Mouse (Mus musculus) left cerebral cortex, postnatal 10 days (tissue): ENCODE results near the gene Cmtr1. TPM values are rescaled to one million over a fixed set of nuclear protein-coding genes. Genes with fewer than 3 reads are reported as not detected.

ENCODE experiments used
- DNase-seq, 2 experiments: peaks; one replicate each; pipeline ENCODE4 v3.0.0; 2021 to 2022; ENCODE audit warnings: low spot score in 2 of 2, mixed read lengths in 1 of 2; ENCODE audit errors: extremely low spot score in 1 of 2
- intact Hi-C: fragments of 180-260 bp; cut with DNase I; formaldehyde crosslinking; loops from one replicate; pipeline ENCODE4 v1.15.1; 2025
- total RNA-seq, 2 experiments: library from RNA; stranded (reverse); gene quantifications; 2 replicates each; pipeline ENCODE4 v1.2.3; 2021

Gene Cmtr1
- total RNA-seq, 2 experiments from 2014 or later: 85.1 to 104 TPM

DNA sequence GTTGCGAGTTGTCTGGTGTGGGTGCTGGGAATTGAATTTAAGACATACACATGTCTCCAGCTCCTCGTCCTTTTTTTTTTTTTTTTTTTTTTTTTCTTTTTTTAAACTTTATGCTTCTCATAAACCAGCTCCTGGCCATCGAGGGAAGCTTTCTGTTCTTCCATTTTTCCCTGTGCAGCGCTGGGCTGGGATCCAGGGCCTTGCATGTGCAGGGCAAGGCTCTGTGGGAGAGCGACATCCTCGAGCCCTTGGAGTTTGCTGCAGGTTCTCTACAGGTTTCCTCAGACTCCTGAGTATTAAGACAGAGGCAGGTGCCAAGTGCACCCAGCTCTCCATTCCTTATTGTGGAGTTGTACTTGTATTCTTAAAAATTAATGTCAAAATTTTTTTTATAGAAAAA lies 1.8 kb downstream of the Cmtr1 start:
- no peak for DNase-seq
- intact Hi-C loops: no loop called here

DNA sequence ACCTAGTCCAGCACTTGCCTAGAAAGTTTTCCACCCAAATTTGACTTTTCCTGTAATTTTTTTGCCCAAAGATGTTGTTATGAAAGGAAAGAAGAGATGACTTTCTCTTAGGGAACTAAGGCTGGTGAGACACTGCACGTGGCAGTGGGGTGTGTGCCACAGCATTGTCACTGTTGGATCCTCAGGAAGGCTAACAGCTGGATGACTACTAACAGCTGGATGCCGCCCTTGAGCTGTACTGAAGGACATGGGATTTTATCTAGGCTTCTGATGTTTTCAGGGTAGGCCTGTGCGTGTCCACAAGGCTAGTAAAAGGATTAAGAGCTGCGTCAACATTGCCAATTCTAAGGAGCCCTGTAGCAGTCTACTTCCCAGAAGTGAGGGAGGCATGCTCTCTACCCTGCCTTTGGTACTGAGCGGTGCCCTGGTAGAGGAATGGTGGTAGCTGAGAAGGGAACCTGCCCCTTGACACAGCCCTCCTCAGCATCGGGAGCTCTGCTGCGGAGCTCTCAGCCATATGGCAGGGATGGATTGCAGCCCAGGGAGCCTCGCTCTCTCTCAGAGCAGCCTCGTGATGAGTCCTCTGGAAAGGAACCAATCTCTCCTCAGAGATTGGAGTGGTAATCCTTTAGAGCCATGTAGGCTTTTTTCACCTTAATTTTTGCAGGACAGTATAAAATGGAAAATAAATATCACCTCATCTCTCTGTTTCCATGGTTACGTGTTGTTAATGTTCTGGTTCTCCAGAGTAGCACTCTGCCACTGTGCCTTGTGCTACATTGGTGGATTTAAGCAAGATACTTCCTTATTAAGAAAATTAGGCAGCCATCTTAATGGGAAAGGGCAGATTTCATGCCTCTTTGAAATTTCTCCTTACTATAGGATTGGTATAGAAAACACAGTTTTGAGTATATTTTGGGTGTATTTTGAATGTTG lies 7.9 kb downstream of the Cmtr1 start:
- intact Hi-C loops: no loop called here

GRCm38 (mm10) chr17:29669030-29669429 lies 8.6 kb downstream of the Cmtr1 start:
- DNase-seq: no peak
- intact Hi-C loops: no loop called here

More for the DNA sequence above, 7.9 kb downstream of the Cmtr1 start:
- peak; percentile 39 to 45 for DNase-seq

GRCm38 (mm10) chr17:29669936-29670335 lies 9.5 kb downstream of the Cmtr1 start:
- intact Hi-C loops: no loop called here
- no peak for DNase-seq

DNA sequence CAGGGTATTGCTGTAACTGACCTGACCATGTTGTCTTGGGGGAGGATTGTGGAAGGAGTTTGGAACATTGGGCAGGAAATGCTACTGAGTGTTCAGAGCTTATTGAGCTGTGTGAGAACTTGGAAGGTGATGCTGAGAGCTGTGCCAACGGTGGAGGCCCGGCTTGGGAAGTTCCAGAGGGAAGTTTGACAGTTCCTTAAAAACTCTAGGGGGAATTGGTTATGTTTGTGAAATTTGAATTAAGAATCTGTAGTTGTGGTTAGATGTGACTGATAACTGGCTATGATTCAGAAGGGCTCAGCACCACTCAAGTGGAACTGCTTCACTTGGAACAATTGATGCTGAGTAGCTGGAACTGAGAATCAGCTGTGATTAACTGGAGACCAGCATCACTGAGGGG lies 10.6 kb downstream of the Cmtr1 start:
- intact Hi-C loops: no loop called here
- DNase-seq: no peak

DNA sequence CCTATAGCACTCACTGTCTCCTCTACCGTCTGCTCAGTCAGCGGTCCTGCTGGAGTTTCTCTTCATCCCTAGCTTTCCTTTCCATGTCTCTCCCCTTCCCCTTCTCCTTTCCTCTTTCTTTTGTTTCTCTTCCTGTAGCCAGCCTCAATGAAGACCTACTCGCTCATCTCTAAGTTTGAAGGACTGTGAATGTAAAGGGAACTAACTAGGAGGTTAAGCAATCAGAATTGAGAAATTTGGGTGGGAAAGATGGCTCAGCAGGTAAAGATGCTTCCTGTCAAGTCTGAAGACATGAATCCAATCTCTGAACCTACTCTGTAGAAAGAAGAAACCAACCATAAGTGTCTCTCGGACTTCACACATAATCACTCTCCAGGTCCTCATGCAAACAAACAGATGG lies 12.9 kb downstream of the Cmtr1 start:
- intact Hi-C loops: no loop called here

GRCm38 (mm10) chr17:29678526-29678925 lies 18.1 kb downstream of the Cmtr1 start:
- intact Hi-C loops: no loop called here
- DNase-seq: no peak

More for the DNA sequence above, 12.9 kb downstream of the Cmtr1 start:
- no peak for DNase-seq

GRCm38 (mm10) chr17:29679038-29679767 lies 18.8 kb downstream of the Cmtr1 start:
- DNase-seq: no peak
- intact Hi-C loops: no loop called here

GRCm38 (mm10) chr17:29680174-29680573 lies 19.8 kb downstream of the Cmtr1 start:
- intact Hi-C loops: no loop called here
- DNase-seq: peak; percentile 46 to 47

DNA sequence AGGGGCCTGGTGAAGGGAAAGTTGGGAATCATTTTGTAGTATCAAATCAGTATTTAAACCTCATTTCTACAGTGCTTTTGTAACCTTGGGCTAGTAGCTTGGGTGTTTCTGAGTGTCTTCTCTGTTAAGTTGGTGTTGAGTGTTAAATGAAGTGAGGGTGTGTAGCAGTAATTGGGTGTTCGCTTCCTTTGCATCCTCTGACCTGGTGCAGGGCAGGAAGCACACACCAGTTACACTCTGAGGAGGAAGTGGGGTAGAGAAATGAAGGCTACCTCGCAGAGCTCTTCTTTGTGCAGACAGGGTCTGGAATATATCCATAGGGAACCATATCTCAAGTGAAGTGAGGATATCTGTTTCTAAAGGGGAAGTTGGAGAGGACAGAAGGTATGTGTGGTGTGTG lies 20.5 kb downstream of the Cmtr1 start:
- intact Hi-C loops: no loop called here
- no peak for DNase-seq

- intact Hi-C loops: no loop called here
- DNase-seq: no peak
These were observed 21.3 kb downstream of the Cmtr1 start for GRCm38 (mm10) chr17:29681669-29682068.

- intact Hi-C loops: no loop called here
- DNase-seq: no peak
These were observed 21.9 kb downstream of the Cmtr1 start for GRCm38 (mm10) chr17:29682261-29682660.

GRCm38 (mm10) chr17:29683127-29683526 lies 22.7 kb downstream of the Cmtr1 start:
- no peak for DNase-seq
- intact Hi-C loops: no loop called here

DNA sequence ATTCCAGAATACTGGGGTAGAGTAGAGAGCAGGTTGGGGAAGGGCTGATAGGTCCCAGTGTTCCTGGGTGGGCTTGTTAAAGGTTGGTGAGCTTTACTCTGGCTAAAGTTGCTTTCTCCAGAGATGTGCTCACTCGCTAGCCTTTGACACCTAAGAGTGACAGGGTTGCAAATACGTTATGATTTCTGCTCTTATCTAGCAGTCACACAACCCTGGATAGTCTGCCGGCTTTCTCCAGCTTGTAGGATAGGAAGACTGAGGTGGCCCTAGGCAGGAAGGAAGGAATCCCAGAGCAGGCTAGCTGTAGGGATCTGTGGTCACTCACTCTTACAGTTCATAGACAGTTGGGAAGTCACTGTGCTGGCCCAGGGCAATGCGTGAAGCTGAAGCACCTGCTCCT lies 23.9 kb downstream of the Cmtr1 start:
- intact Hi-C loops: no loop called here
- DNase-seq: no peak

GRCm38 (mm10) chr17:29686771-29687170 lies 26.4 kb downstream of the Cmtr1 start:
- intact Hi-C loops: no loop called here
- DNase-seq: no peak

- intact Hi-C loops: no loop called here
- no peak for DNase-seq
These were observed 27.0 kb downstream of the Cmtr1 start for GRCm38 (mm10) chr17:29687373-29687772.

DNA sequence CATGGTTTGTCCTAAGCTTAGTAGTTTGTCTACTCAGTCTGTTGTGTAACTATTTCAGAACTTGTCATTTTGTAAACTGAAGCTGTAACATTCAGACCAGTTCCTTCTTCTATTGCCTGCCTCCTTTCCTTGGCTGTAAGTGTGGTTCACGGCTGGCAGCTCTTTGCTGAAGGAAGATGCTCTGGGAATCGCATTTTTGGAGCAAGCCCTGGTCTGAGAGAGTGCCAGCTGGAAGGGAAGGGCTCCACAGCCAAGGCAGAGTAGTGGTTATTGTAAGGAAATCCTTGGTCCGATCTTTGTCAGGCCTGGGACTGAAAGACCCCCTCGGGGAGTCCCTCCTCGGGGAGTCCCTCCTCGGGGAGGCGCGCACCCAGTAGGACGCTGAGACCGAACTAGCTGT lies 28.2 kb downstream of the Cmtr1 start:
- intact Hi-C loops: no loop called here
- no peak for DNase-seq

DNA sequence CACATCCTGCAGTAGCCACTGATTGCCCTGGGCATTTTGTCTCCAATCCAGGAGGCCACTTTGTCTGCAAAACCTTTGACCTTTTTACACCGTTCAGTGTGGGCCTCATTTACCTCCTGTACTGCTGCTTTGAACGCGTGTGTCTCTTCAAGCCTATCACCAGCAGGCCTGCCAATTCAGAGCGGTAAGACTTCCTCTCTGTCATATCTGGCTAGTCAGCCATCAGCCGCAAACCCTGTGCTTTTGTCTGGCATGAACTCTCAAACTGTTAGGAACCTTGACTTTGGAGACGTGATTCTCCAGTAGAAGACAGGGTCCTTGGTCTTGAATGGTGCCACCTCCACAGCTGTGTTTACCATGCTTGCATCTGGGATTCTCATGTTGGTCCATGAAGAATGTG lies 29.9 kb downstream of the Cmtr1 start:
- intact Hi-C loops: no loop called here
- no peak for DNase-seq

DNA sequence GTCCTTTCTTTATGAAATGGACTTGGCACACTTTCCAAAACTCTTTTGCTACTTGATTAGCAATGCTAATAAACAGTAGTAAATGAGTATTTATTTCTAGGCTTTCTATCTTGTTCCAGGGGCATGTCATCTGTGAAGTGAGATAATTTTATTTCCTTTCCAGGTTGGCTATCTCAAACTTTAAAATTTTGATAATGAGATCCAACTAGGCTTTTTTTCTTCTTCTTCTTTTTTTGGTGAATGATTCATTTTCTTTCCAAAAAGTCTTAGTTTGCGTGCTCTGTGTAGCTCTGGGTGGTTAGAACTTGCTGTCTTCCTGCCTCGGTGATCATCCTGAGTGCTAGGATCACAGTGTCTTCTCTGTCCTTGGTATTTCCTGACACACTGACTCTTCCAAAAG lies 32.4 kb downstream of the Cmtr1 start:
- intact Hi-C loops: no loop called here
- no peak for DNase-seq

- intact Hi-C loops: no loop called here
- DNase-seq: no peak
These were observed 33.2 kb downstream of the Cmtr1 start for GRCm38 (mm10) chr17:29693571-29693970.
